Mouse (Mus musculus) forebrain, embryonic 14.5 days (tissue): ENCODE data around the gene Mfsd4b1. TPM values are rescaled to one million over a fixed set of nuclear protein-coding genes. Genes with fewer than 3 reads are reported as not detected.

Source experiments
- ATAC-seq: fragments of 200-750 bp; cut with Nextera tagmentation; 2 replicates; pipeline ENCODE4 v1.8.0; 2017; ENCODE audit warnings: mild to moderate bottlenecking, moderate library complexity
- DNase-seq: peaks from one replicate; pipeline ENCODE4 v3.0.0-alpha.2; 2015; ENCODE audit warnings: low spot score
- H3K27ac ChIP-seq: fragments of 300-500 bp; sonication (generic); 2 replicates; pipeline ENCODE4 v1.5.1; 2014; ENCODE audit warnings: low read depth, mild to moderate bottlenecking, control low read depth, low read length, moderate library complexity
- H3K27me3 ChIP-seq: fragments of 300-500 bp; sonication (generic); replicated peaks from 2 replicates; pipeline ENCODE4 v1.6.1; 2014; ENCODE audit warnings: low read length, control low read depth, mixed read lengths; ENCODE audit not compliant: control insufficient read depth, insufficient read depth
- H3K36me3 ChIP-seq: fragments of 300-500 bp; sonication (generic); 2 replicates; pipeline ENCODE4 v1.6.1; 2014; ENCODE audit warnings: low read length, control low read depth; ENCODE audit not compliant: control insufficient read depth, insufficient read depth
- H3K4me1 ChIP-seq: fragments of 300-500 bp; sonication (generic); 2 replicates; pipeline ENCODE4 v1.6.1; 2014; ENCODE audit warnings: antibody characterized with exemption, low read length, control low read depth; ENCODE audit not compliant: control insufficient read depth, insufficient read depth
- H3K4me2 ChIP-seq: fragments of 300-500 bp; sonication (generic); 2 replicates; pipeline ENCODE4 v1.6.1; 2014; ENCODE audit warnings: mild to moderate bottlenecking, control low read depth, low read length
- H3K4me3 ChIP-seq: fragments of 300-500 bp; sonication (generic); 2 replicates; pipeline ENCODE4 v1.5.1; 2014; ENCODE audit warnings: low read depth, low read length, control low read depth
- H3K9ac ChIP-seq: fragments of 300-500 bp; sonication (generic); 2 replicates; pipeline ENCODE4 v1.6.1; 2014; ENCODE audit warnings: mild to moderate bottlenecking, low read length, control low read depth, moderate library complexity
- H3K9me3 ChIP-seq: fragments of 300-500 bp; sonication (generic); replicated peaks from 2 replicates; pipeline ENCODE4 v1.6.1; 2016; ENCODE audit warnings: low read length, control low read depth, mixed read lengths; ENCODE audit not compliant: control insufficient read depth
- WGBS: fragments of 180-500 bp; shearing (Covaris S2); extraction: QIAGEN DNeasy Blood & Tissue Kit; methylation state at CpG from one replicate; pipeline ENCODE4 v1.1.7; 2014; 5-methylcytosine and 5-hydroxymethylcytosine counted together
- polyA plus RNA-seq: library from polyadenylated mRNA; unstranded; fragments of >200 nt; fragmentation: Nextera tagmentation; extraction: Ambion mirVana; gene quantifications from 2 replicates; pipeline ENCODE4 v1.2.1, GENCODE M21; 2014

Gene Mfsd4b1
- polyA plus RNA-seq, 1 experiment from 2014 or later = 0.41 TPM

DNA sequence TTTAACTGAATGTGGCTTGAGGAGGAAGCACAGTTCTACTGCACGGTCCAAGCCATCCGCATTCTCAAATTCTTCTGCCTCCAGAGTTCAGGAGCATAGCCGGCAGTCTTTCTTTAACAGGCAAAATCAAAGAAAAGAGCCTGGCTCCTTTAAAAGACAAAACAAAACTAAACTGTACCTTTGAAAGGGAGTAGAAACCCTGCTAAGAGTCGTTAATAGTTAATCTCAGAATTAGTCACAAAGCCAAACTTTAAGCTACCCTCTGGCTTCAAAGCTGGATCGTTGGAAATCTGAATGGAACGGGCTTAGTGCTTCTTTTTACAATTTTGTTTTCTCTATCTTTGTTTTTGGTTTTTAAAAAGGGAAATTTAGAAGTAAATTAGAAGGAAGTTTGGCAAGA lies 37.7 kb upstream of the Mfsd4b1 start:
- no peaks in the 10 kb centered on the region for H3K36me3 ChIP-seq
- no peak overlapping the region for H3K4me2 ChIP-seq
- WGBS = 22% methylated on average over 6 of the region's 6 CpGs
- H3K27ac ChIP-seq = no peak overlapping the region
- no peaks in the 10 kb centered on the region for H3K4me1 ChIP-seq
- no peaks in the 10 kb centered on the region for H3K27me3 ChIP-seq
- ATAC-seq (no peak), DNase-seq (no peak)
- no peak overlapping the region for H3K4me3 ChIP-seq
- H3K9me3 ChIP-seq = no peaks in the 10 kb centered on the region
- H3K9ac ChIP-seq = no peak overlapping the region

DNA sequence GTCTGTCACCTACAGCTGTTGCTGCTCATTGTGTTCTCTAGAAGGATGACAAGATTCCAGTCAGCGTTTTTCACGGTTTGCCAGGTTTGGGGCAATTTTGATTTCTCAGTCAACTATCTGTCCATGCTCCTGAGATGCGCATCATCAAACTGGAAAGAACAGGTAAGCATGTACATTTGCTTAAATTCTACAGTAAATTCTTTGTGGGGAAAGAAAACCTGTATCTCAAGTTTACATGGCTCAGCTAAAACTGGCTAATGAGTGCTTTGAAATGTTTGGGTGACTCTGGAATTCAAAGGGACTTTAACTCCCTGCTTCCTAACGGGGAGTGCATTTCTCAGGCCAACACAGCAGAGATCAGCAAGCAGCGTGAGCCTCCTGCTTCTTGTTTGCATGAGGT lies 36.9 kb upstream of the Mfsd4b1 start:
- no peak for ATAC-seq
- Histone ChIP-seq H3K4me1 (no peaks in the 10 kb centered on the region), H3K27me3 (no peaks in the 10 kb centered on the region), H3K4me3 (no peak overlapping the region), H3K4me2 (no peak overlapping the region), H3K36me3 (no peaks in the 10 kb centered on the region), H3K27ac (no peak overlapping the region), H3K9me3 (no peaks in the 10 kb centered on the region), H3K9ac (no peak overlapping the region)
- DNase-seq = no peak
- 82% methylated on average over 5 of the region's 5 CpGs for WGBS

DNA sequence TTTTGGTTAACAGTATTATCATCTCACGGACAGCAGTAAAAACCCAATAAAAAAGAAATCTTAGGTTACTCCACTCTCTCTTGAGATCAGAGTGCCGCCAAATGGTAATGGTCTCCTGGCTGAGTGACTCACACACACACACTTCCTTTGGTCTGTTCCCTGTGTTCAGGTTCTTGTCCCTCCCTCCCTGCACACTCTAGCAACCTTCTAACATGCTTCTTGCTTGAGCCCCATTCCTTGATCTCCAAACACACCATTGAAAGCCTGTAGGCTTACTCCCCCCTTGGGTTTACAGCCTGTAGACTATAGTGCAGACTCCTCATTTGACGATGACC lies 33.7 kb upstream of the Mfsd4b1 start:
- Histone ChIP-seq H3K4me2 (no peak overlapping the region), H3K27ac (no peak overlapping the region), H3K27me3 (no peaks in the 10 kb centered on the region), H3K9me3 (no peaks in the 10 kb centered on the region), H3K36me3 (no peaks in the 10 kb centered on the region), H3K4me1 (no peaks in the 10 kb centered on the region), H3K4me3 (no peak overlapping the region), H3K9ac (no peak overlapping the region)
- no peak for ATAC-seq
- DNase-seq = no peak
- WGBS = 94% methylated on average over 3 of the region's 3 CpGs

DNA sequence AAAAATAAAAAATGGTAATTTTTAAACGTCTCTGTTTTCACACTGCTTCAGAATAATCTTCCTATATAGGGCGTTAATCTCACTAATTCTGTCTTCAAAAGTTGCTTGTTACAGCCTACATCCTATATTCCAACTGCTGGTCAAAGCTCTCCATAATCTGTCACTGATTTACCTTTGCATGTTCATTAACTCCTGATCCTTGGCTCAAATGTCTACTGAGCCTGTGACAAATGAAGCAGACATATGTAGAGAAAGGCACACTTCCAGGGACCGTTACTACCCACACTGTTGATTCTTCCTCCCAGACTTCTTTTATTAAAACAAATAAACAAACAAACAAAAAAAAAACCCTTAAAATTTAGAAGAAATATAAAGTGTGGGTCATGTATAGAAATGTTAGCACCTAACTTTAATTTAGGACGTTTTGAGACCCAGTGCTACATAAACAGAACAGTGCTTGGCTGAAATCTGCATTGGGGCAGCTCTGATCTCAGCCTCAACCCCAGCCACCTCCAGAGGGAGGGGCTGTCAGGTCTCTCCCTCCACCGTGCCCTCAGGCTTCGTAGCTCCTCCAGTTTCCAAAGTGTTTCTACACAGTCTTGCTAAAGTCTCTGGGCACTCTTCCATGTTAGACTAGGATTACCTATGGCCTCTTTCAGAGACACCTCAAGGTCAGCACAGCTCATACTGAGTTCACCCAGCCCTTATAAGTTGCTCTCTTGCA lies 33.2 kb upstream of the Mfsd4b1 start:
- Histone ChIP-seq H3K4me2 (no peak overlapping the region), H3K4me1 (no peaks in the 10 kb centered on the region), H3K36me3 (no peaks in the 10 kb centered on the region), H3K27ac (no peak overlapping the region), H3K4me3 (no peak overlapping the region), H3K9me3 (no peaks in the 10 kb centered on the region), H3K27me3 (no peaks in the 10 kb centered on the region), H3K9ac (no peak overlapping the region)
- no peak for DNase-seq
- WGBS = 66% methylated on average over 6 of the region's 6 CpGs
- ATAC-seq = no peak

GRCm38 (mm10) chr10:40057615-40058014 lies 32.5 kb upstream of the Mfsd4b1 start:
- no peak overlapping the region for H3K9ac ChIP-seq
- no peaks in the 10 kb centered on the region for H3K36me3 ChIP-seq
- H3K4me3 ChIP-seq = no peak overlapping the region
- WGBS = 68% methylated on average over 2 of the region's 2 CpGs
- DNase-seq (no peak), ATAC-seq (no peak)
- no peaks in the 10 kb centered on the region for H3K9me3 ChIP-seq
- H3K4me2 ChIP-seq = no peak overlapping the region
- H3K27me3 ChIP-seq = no peaks in the 10 kb centered on the region
- no peak overlapping the region for H3K27ac ChIP-seq
- H3K4me1 ChIP-seq = no peaks in the 10 kb centered on the region

GRCm38 (mm10) chr10:40054455-40054854 lies 29.4 kb upstream of the Mfsd4b1 start:
- H3K9me3 ChIP-seq = no peaks in the 10 kb centered on the region
- 94% methylated on average over 8 of the region's 8 CpGs for WGBS
- H3K4me3 ChIP-seq = no peak overlapping the region
- no peak overlapping the region for H3K4me2 ChIP-seq
- no peak overlapping the region for H3K27ac ChIP-seq
- no peaks in the 10 kb centered on the region for H3K27me3 ChIP-seq
- H3K36me3 ChIP-seq = no peaks in the 10 kb centered on the region
- ATAC-seq (no peak), DNase-seq (no peak)
- H3K4me1 ChIP-seq = no peaks in the 10 kb centered on the region
- H3K9ac ChIP-seq = no peak overlapping the region

DNA sequence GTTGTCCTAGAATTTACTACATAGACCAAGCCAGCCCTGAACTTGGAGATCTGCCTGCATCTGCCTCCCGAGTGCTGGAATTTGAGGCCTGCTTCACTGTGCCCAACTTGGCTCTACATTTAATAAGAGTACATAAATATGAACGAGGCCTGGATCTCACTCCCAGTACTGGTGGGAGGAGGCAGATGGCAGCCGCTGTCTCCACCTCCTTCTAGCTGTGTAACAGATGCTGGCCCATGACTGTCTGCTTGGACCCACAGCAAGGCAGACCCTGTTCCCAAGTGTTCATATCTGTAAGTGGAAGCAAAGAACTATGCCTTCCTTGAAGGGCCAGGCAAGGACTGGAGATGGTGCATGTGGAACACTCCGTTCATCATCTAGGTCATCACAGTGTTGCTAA lies 28.8 kb upstream of the Mfsd4b1 start:
- Histone ChIP-seq H3K27ac (no peak overlapping the region), H3K9ac (no peak overlapping the region), H3K4me1 (no peaks in the 10 kb centered on the region), H3K36me3 (no peaks in the 10 kb centered on the region), H3K4me2 (no peak overlapping the region), H3K4me3 (no peak overlapping the region), H3K27me3 (no peaks in the 10 kb centered on the region), H3K9me3 (no peaks in the 10 kb centered on the region)
- DNase-seq = no peak
- 81% methylated on average over 4 of the region's 4 CpGs for WGBS
- ATAC-seq = no peak

GRCm38 (mm10) chr10:40053257-40053895 lies 28.3 kb upstream of the Mfsd4b1 start:
- Histone ChIP-seq H3K36me3 (no peaks in the 10 kb centered on the region), H3K27ac (no peak overlapping the region), H3K4me1 (no peaks in the 10 kb centered on the region), H3K27me3 (no peaks in the 10 kb centered on the region), H3K4me2 (no peak overlapping the region), H3K9ac (no peak overlapping the region), H3K4me3 (no peak overlapping the region), H3K9me3 (no peaks in the 10 kb centered on the region)
- ATAC-seq (peak; percentile 44; the same call in 1 of the 2 replicates), DNase-seq (peak; percentile 59)
- 64% methylated on average over 3 of the region's 3 CpGs for WGBS

DNA sequence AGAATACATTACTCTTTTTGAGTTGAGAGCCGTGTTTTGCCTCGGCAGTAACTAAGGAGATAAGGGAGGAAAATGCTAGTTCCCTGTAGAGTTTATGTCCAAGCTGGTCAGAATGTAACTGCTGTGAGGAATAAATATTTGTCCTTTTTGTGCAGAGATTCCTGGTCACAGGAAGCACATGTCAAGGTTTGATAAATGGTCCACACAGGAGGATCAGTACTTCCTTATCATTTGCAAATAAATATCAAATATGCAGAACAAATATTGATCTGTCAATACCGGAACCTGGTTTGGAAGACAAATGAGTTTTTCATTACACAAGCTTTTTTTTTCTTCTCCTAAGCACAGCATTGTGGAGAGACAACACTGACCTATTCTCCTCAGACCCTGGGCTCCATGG lies 26.9 kb upstream of the Mfsd4b1 start:
- Histone ChIP-seq H3K4me1 (no peaks in the 10 kb centered on the region), H3K27ac (no peak overlapping the region), H3K27me3 (no peaks in the 10 kb centered on the region), H3K4me2 (no peak overlapping the region), H3K36me3 (no peaks in the 10 kb centered on the region), H3K9me3 (no peaks in the 10 kb centered on the region), H3K4me3 (no peak overlapping the region), H3K9ac (no peak overlapping the region)
- ATAC-seq (no peak), DNase-seq (no peak)
- WGBS = 95% methylated on average over 3 of the region's 3 CpGs
